Mouse (Mus musculus): Measurements from ENCODE around the gene Lrriq4.

DNA sequence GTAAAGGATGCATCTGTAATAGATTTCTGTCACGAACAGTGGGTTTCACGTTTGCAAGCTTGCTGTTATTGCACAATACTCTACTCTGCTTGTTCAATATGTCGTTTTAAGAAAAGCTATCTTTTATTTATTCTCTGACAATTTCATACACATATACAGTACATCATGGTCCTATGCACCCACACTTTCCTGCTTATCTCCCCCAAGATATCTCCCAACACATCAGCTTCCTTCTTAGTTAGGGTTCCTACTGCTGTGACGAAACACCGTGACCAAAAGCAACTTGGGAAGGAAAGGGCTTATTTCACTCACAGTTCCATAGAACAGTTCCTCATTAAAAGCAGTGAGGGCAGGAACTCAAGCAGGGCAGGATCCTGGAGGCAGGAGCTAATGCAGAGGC, 11.6 kb downstream of the Lrriq4 start:
- TF ChIP-seq POLR2A (IDR thresholded peaks at IDR 0.05; ENCODE audit: borderline replicate concordance, extremely low read depth, insufficient read depth, insufficient read length, poor library complexity, severe bottlenecking), result no peak
- TF ChIP-seq CTCF (IDR thresholded peaks at IDR 0.05; ENCODE audit: borderline replicate concordance, extremely low read depth, insufficient read depth, insufficient read length), result no peak

All from brain, embryonic 14.5 days (tissue).